Mouse (Mus musculus) intestine, embryonic 14.5 days (tissue): ENCODE measurements around the gene Adamtsl1. TPM values are rescaled to one million over a fixed set of nuclear protein-coding genes. Genes with fewer than 3 reads are reported as not detected.

Experiments used
- ATAC-seq: fragments of 200-750 bp; cut with Nextera tagmentation; replicated peaks from 2 replicates; pipeline ENCODE4 v1.8.0; 2017; ENCODE audit warnings: low read depth, moderate number of reproducible peaks, moderate TSS enrichment, moderate library complexity; ENCODE audit not compliant: low FRiP score, low TSS enrichment
- DNase-seq: peaks from one replicate; pipeline ENCODE4 v3.0.0-alpha.2; 2018; ENCODE audit warnings: low spot score
- H3K27ac ChIP-seq: fragments of 300-500 bp; sonication (generic); 2 replicates; pipeline ENCODE4 v1.5.1; 2014; ENCODE audit warnings: low read depth, mild to moderate bottlenecking, control low read depth
- H3K27me3 ChIP-seq: fragments of 300-500 bp; sonication (generic); replicated peaks from 2 replicates; pipeline ENCODE4 v1.6.1; 2014; ENCODE audit warnings: low read length, control low read depth; ENCODE audit not compliant: control insufficient read depth, insufficient read depth
- H3K36me3 ChIP-seq: fragments of 300-500 bp; sonication (generic); 2 replicates; pipeline ENCODE4 v1.6.1; 2014; ENCODE audit warnings: low read length, control low read depth; ENCODE audit not compliant: control insufficient read depth, insufficient read depth
- H3K4me1 ChIP-seq: fragments of 300-500 bp; sonication (generic); replicated peaks from 2 replicates; pipeline ENCODE4 v1.6.1; 2014; ENCODE audit warnings: low read length, control low read depth, mixed read lengths; ENCODE audit not compliant: control insufficient read depth, insufficient read depth
- H3K4me2 ChIP-seq: fragments of 300-500 bp; sonication (generic); 2 replicates; pipeline ENCODE4 v1.6.1; 2014; ENCODE audit warnings: low read length
- H3K4me3 ChIP-seq: fragments of 300-500 bp; sonication (generic); 2 replicates; pipeline ENCODE4 v1.5.1; 2014; ENCODE audit warnings: low read depth, low read length, control low read depth, mixed read lengths
- H3K9ac ChIP-seq: fragments of 300-500 bp; sonication (generic); 2 replicates; pipeline ENCODE4 v1.6.1; 2014; ENCODE audit warnings: mild to moderate bottlenecking, low read length
- H3K9me3 ChIP-seq: fragments of 300-500 bp; sonication (generic); 2 replicates; pipeline ENCODE4 v1.6.1; 2016; ENCODE audit warnings: low read length, control low read depth; ENCODE audit not compliant: control insufficient read depth
- WGBS: fragments of 180-500 bp; shearing (Covaris S2); extraction: QIAGEN DNeasy Blood & Tissue Kit; methylation state at CpG from one replicate; pipeline ENCODE4 v1.1.7; 2014; 5-methylcytosine and 5-hydroxymethylcytosine counted together
- polyA plus RNA-seq: library from polyadenylated mRNA; unstranded; fragments of >200 nt; fragmentation: Nextera tagmentation; extraction: Ambion mirVana; gene quantifications from 2 replicates; pipeline ENCODE4 v1.2.1, GENCODE M21; 2014

Adamtsl1 gene
- polyA plus RNA-seq, 1 experiment from 2014 or later: 12.4 TPM

GRCm38 (mm10) chr4:85879376-85879775, 365.4 kb downstream of the Adamtsl1 start:
- ATAC-seq: no peak
- Histone ChIP-seq H3K9me3 (no peaks in the 10 kb centered on the region), H3K27ac (no peak overlapping the region), H3K4me2 (no peak overlapping the region), H3K27me3 (no peaks in the 10 kb centered on the region), H3K4me3 (no peak overlapping the region), H3K9ac (no peak overlapping the region), H3K36me3 (no peaks in the 10 kb centered on the region), H3K4me1 (no peaks in the 10 kb centered on the region; the same call in 1 of the 2 replicates)
- 70% methylated on average over 6 of the region's 6 CpGs for WGBS
- DNase-seq: no peak

DNA sequence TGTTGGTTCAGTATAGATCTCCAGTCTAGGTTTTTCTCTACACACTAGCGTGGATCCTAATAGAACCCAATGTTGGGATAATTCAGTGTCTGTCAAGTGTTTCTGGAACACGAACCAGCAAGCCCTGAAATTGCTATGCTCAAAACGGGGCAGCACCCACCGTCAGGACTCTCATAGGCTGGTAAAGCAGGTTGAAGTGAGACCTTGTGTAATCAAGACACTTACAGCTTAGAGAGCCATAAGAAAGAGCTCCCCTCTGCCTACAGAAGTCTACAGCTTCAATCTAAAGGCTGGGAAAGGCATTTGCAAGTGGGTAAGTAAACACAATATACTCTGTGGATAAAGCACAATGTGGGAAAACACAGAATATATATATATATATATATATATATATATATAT, 367.3 kb downstream of the Adamtsl1 start:
- Histone ChIP-seq H3K27me3 (no peaks in the 10 kb centered on the region), H3K4me2 (no peak overlapping the region), H3K36me3 (no peaks in the 10 kb centered on the region), H3K9me3 (no peaks in the 10 kb centered on the region), H3K9ac (no peak overlapping the region), H3K27ac (no peak overlapping the region), H3K4me3 (no peak overlapping the region), H3K4me1 (no peaks in the 10 kb centered on the region; the same call in 1 of the 2 replicates)
- DNase-seq: no peak
- ATAC-seq: no peak
- WGBS: 87% methylated on average over 4 of the region's 4 CpGs

DNA sequence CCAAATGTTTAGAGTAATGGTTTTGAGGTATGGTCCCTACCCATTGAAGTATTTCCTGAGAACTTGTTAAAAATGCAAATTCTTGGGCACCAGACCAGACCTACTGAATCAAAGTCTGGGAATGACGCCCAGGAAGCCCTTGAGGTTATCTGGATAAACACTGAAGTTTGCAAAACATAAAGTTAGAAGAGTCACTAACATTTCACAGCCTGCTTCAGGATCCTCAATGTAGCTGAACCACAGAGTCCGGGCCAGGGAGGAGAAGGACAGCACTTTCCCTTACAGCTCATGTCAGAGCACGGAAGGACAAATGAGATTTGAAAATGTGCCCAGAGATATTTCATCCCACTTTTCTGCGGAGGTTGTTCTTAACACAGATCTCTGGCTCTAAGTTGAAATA, 370.1 kb downstream of the Adamtsl1 start:
- no peaks in the 10 kb centered on the region; the same call in 1 of the 2 replicates for H3K4me1 ChIP-seq
- ATAC-seq (no peak), DNase-seq (no peak)
- H3K27me3 ChIP-seq: no peaks in the 10 kb centered on the region
- H3K36me3 ChIP-seq: no peaks in the 10 kb centered on the region
- no peak overlapping the region for H3K4me2 ChIP-seq
- no peak overlapping the region for H3K9ac ChIP-seq
- H3K4me3 ChIP-seq: no peak overlapping the region
- H3K9me3 ChIP-seq: no peaks in the 10 kb centered on the region
- no peak overlapping the region for H3K27ac ChIP-seq
- 58% methylated on average over 4 of the region's 4 CpGs for WGBS

- WGBS: 82% methylated on average over 2 of the region's 2 CpGs
- ATAC-seq: no peak
These were observed 376.1 kb downstream of the Adamtsl1 start for GRCm38 (mm10) chr4:85889877-85890598.

DNA sequence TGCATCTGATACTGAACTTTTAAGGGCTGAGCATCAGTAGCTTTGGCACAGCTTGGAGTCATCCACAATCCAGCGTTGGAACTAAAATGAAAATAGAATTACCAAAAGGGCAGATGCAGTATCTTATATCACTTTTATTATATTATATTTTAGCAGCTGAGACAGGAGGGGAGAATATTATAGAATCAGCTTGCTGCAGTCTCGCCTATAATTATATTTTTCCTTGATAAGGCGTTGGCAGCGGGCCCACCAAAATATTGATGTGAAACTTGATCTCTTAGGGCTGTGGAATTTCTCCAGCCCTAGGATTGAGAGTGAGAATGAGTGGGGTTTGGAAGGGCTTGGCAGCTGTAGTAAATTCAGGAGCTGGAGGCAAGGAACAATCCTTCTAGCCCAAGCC, 387.3 kb downstream of the Adamtsl1 start:
- DNase-seq: no peak
- no peaks in the 10 kb centered on the region for H3K36me3 ChIP-seq
- WGBS: 43% methylated on average over 4 of the region's 4 CpGs
- no peak overlapping the region for H3K9ac ChIP-seq
- no peak overlapping the region for H3K4me3 ChIP-seq
- H3K4me2 ChIP-seq: no peak overlapping the region
- H3K27me3 ChIP-seq: no peaks in the 10 kb centered on the region
- H3K9me3 ChIP-seq: no peaks in the 10 kb centered on the region
- H3K4me1 ChIP-seq: no peaks in the 10 kb centered on the region
- ATAC-seq: no peak
- no peak overlapping the region for H3K27ac ChIP-seq

More at GRCm38 (mm10) chr4:85889877-85890598, 376.1 kb downstream of the Adamtsl1 start:
- H3K27me3 ChIP-seq: no peaks in the 10 kb centered on the region
- no peak overlapping the region for H3K9ac ChIP-seq
- no peak overlapping the region for H3K4me2 ChIP-seq
- no peak for DNase-seq
- no peak overlapping the region for H3K27ac ChIP-seq
- no peaks in the 10 kb centered on the region for H3K9me3 ChIP-seq
- no peak overlapping the region for H3K4me3 ChIP-seq
- no peaks in the 10 kb centered on the region for H3K4me1 ChIP-seq
- no peaks in the 10 kb centered on the region for H3K36me3 ChIP-seq

- H3K27me3 ChIP-seq: no peaks in the 10 kb centered on the region
- no peaks in the 10 kb centered on the region for H3K36me3 ChIP-seq
- H3K4me2 ChIP-seq: no peak overlapping the region
- H3K4me3 ChIP-seq: no peak overlapping the region
- H3K27ac ChIP-seq: no peak overlapping the region
- no peak overlapping the region for H3K9ac ChIP-seq
- WGBS: 83% methylated on average over 5 of the region's 5 CpGs
- no peaks in the 10 kb centered on the region for H3K9me3 ChIP-seq
- H3K4me1 ChIP-seq: no peaks in the 10 kb centered on the region
- DNase-seq: no peak
- ATAC-seq: no peak
These were observed 390.2 kb downstream of the Adamtsl1 start for GRCm38 (mm10) chr4:85904217-85904616.

DNA sequence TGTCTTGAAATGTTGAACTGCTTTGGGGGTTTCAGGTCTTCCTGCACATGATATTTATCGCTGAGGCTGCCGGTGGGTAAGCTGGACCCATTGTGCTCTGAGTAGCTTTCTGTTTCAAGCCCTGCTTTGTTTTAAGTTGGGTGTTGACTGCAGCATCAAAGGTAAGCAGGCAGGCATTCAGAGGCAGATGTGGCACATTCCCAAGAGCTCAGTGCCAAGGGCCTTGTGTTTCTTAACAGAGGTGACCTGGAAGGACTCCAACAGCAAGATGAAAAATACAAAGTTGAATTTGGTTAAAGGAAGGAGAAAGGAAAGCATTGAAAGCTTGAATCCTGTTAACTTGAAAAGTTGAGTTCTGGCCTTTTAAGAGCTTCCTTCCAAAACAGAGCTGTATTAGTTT, 402.1 kb downstream of the Adamtsl1 start:
- no peaks in the 10 kb centered on the region; the same call in 1 of the 2 replicates for H3K4me1 ChIP-seq
- H3K4me2 ChIP-seq: no peak overlapping the region
- no peaks in the 10 kb centered on the region for H3K9me3 ChIP-seq
- WGBS: 51% methylated on average over 2 of the region's 2 CpGs
- no peak overlapping the region for H3K27ac ChIP-seq
- H3K36me3 ChIP-seq: no peaks in the 10 kb centered on the region
- DNase-seq (no peak), ATAC-seq (no peak)
- H3K27me3 ChIP-seq: no peaks in the 10 kb centered on the region
- no peak overlapping the region for H3K9ac ChIP-seq
- H3K4me3 ChIP-seq: no peak overlapping the region

- Histone ChIP-seq H3K27ac (no peak overlapping the region), H3K9ac (no peak overlapping the region), H3K9me3 (no peaks in the 10 kb centered on the region), H3K36me3 (no peaks in the 10 kb centered on the region), H3K4me1 (no peaks in the 10 kb centered on the region; the same call in 1 of the 2 replicates), H3K4me2 (no peak overlapping the region), H3K27me3 (no peaks in the 10 kb centered on the region), H3K4me3 (no peak overlapping the region)
- ATAC-seq: no peak
- DNase-seq: no peak
- 81% methylated on average over 4 of the region's 4 CpGs for WGBS
These were observed 404.4 kb downstream of the Adamtsl1 start for GRCm38 (mm10) chr4:85918366-85918765.

GRCm38 (mm10) chr4:85920474-85920873, 406.5 kb downstream of the Adamtsl1 start:
- no peak for ATAC-seq
- whole genome bisulfite sequencing: 52% methylated on average over 3 of the region's 3 CpGs

More at GRCm38 (mm10) chr4:85920474-85920873, 406.5 kb downstream of the Adamtsl1 start:
- Histone ChIP-seq H3K27me3 (no peaks in the 10 kb centered on the region), H3K4me1 (no peaks in the 10 kb centered on the region; the same call in 1 of the 2 replicates), H3K9me3 (no peaks in the 10 kb centered on the region), H3K4me3 (no peak overlapping the region), H3K4me2 (no peak overlapping the region), H3K36me3 (no peaks in the 10 kb centered on the region), H3K27ac (no peak overlapping the region), H3K9ac (no peak overlapping the region)
- DNase-seq: no peak
